Mouse (Mus musculus) CH12.LX (cell line): ENCODE results near the gene Lrrc26.

Source experiments
- CHD1 ChIP-seq: IDR thresholded peaks from 2 replicates; pipeline ENCODE4 v1.6.1; 2012; ENCODE audit warnings: low read depth, low read length, improper control_type of control experiment, inconsistent platforms
- CTCF ChIP-seq, 2 experiments: IDR thresholded peaks in 1 of 2; conservative IDR thresholded peaks in 1 of 2; 2 replicates each; pipeline ENCODE4 v1.5.1; 2011 to 2012; ENCODE audit warnings: low read depth in 2 of 2, low read length in 2 of 2, improper control_type of control experiment in 1 of 2, inconsistent platforms in 1 of 2, mild to moderate bottlenecking in 1 of 2, moderate library complexity in 1 of 2
- EP300 ChIP-seq: IDR thresholded peaks from 2 replicates; pipeline ENCODE4 v1.6.1; 2011; ENCODE audit warnings: low read length, improper control_type of control experiment
- ETS1 ChIP-seq: conservative IDR thresholded peaks from 2 replicates; pipeline ENCODE4 v1.6.1; 2012; ENCODE audit warnings: low read depth, mild to moderate bottlenecking, inconsistent platforms, low read length, improper control_type of control experiment, moderate library complexity
- HCFC1 ChIP-seq: IDR thresholded peaks from 2 replicates; pipeline ENCODE4 v1.6.1; 2012; ENCODE audit warnings: low read depth, mild to moderate bottlenecking, inconsistent platforms, low read length, improper control_type of control experiment
- JUN ChIP-seq: IDR thresholded peaks from 2 replicates; pipeline ENCODE4 v1.6.1; 2011; ENCODE audit warnings: low read depth, mild to moderate bottlenecking, low read length, improper control_type of control experiment, moderate library complexity; ENCODE audit not compliant: insufficient read depth
- MAFK ChIP-seq: IDR thresholded peaks from 2 replicates; pipeline ENCODE4 v1.6.1; 2011; ENCODE audit warnings: low read length, improper control_type of control experiment; ENCODE audit not compliant: insufficient replicate concordance
- MAX ChIP-seq: IDR thresholded peaks from 2 replicates; pipeline ENCODE4 v1.6.1; 2011; ENCODE audit warnings: low read length, improper control_type of control experiment
- MEF2A ChIP-seq: IDR thresholded peaks from 2 replicates; pipeline ENCODE4 v1.6.1; 2014; ENCODE audit warnings: low read depth, mild to moderate bottlenecking, inconsistent platforms, low read length, improper control_type of control experiment, borderline replicate concordance
- POLR2A ChIP-seq: IDR thresholded peaks from 2 replicates; pipeline ENCODE4 v1.6.1; 2011; ENCODE audit warnings: low read depth, mild to moderate bottlenecking, improper control_type of control experiment, low read length
- POLR2AphosphoS2 ChIP-seq: IDR thresholded peaks from 2 replicates; pipeline ENCODE4 v1.6.1; 2011; ENCODE audit warnings: low read depth, low read length, improper control_type of control experiment
- TCF12 ChIP-seq: IDR thresholded peaks from 2 replicates; pipeline ENCODE4 v1.6.1; 2014; ENCODE audit warnings: low read depth, mild to moderate bottlenecking, inconsistent platforms, low read length, improper control_type of control experiment
- USF2 ChIP-seq: conservative IDR thresholded peaks from 2 replicates; pipeline ENCODE4 v1.6.1; 2011; ENCODE audit warnings: low read depth, low read length, improper control_type of control experiment
- ZNF384 ChIP-seq: IDR thresholded peaks from 2 replicates; pipeline ENCODE4 v1.6.1; 2012; ENCODE audit warnings: low read depth, low read length, improper control_type of control experiment, inconsistent platforms

- TF ChIP-seq POLR2A: no peak
- no peak for TF ChIP-seq ZNF384
- no peak for TF ChIP-seq MEF2A
- no peak for TF ChIP-seq HCFC1
- no peak for TF ChIP-seq CTCF (conservative IDR thresholded peaks at IDR 0.05 in 1 of 2, IDR thresholded peaks at IDR 0.05 in 1 of 2; ENCODE audit: low read depth in 2 of 2, low read length in 2 of 2)
- no peak for TF ChIP-seq EP300
- no peak for TF ChIP-seq ETS1
- no peak for TF ChIP-seq MAX
- TF ChIP-seq POLR2AphosphoS2: no peak
- TF ChIP-seq JUN: no peak
- TF ChIP-seq TCF12: no peak
- no peak for TF ChIP-seq USF2
- no peak for TF ChIP-seq MAFK
- no peak for TF ChIP-seq CHD1
Observed at GRCm38 (mm10) chr2:25303931-25304656, 14.4 kb downstream of the Lrrc26 start.
